In genomic region chr2:122355389-122355788, GRCm38 (mm10) we compare ENCODE assay signal across 23 mouse cellular contexts. TPM values are rescaled to one million over a fixed set of nuclear protein-coding genes. Genes with fewer than 3 reads are reported as not detected.
DNase-seq lines count a peak whose midpoint lies in the region; ATAC-seq and TF ChIP-seq lines count a peak whose summit lies in the region.
"Had no signal": no experiment of that assay in that cellular context is flagged by ENCODE, and none has a peak within 500 bp of the region (broad histone marks: within the 10 kb centered on the region; RNA-seq: fewer than 3 reads in every experiment).

No protein-coding gene starts in this region.

- WGBS in hindbrain, embryonic 10.5 days: 91% methylated on average over 5 of the region's 5 CpGs
- 88% methylated on average over 5 of the region's 5 CpGs for WGBS in hindbrain, embryonic 11.5 days

- H3K4me3 ChIP-seq in hindbrain, embryonic 10.5 days: no peak overlapping the region
- no peak overlapping the region for H3K4me3 ChIP-seq in hindbrain, embryonic 11.5 days (ENCODE audit: low read depth, low read length)
- H3K4me3 ChIP-seq in E14TG2a.4 (replicated peaks; ENCODE audit: low read length): peak overlapping the region; percentile 5; the same call in 1 of the 2 replicates
- H3K4me3 ChIP-seq: embryonic facial prominence, embryonic 13.5 days; forebrain, embryonic 13.5 days; gastrocnemius, adult 2 months had no signal

- H3K36me3 ChIP-seq in hindbrain, embryonic 10.5 days: peaks cover 87% of the 10 kb centered on the region
- H3K36me3 ChIP-seq in hindbrain, embryonic 11.5 days (ENCODE audit: control insufficient read depth, insufficient read depth, low read length): 0 out of 2 replicates have a peak, but pooled peaks cover 2% of the 10 kb centered on the region
- H3K36me3 ChIP-seq in E14TG2a.4 (ENCODE audit: insufficient read depth, low read length): peaks cover 74% of the 10 kb centered on the region

- no peak for ATAC-seq in cerebellum, adult (ENCODE audit: insufficient number of reproducible peaks, low FRiP score, low TSS enrichment)
- no peak for ATAC-seq in hindbrain, embryonic 11.5 days (ENCODE audit: low FRiP score)
- ATAC-seq: forebrain, embryonic 13.5 days; hindbrain, embryonic 16.5 days; inflammation-experienced regulatory T-cells, adult 6 months; intestine, postnatal 0 days; Patski had no signal

- H3K9ac ChIP-seq in hindbrain, embryonic 11.5 days (ENCODE audit: low read depth, low read length): no peak overlapping the region
- H3K9ac ChIP-seq: embryonic facial prominence, embryonic 13.5 days; forebrain, embryonic 13.5 days had no signal

- H3K27ac ChIP-seq in hindbrain, embryonic 10.5 days: 0 out of 2 replicates have a peak overlapping the region, but pooled peaks have one; percentile 23
- no peak overlapping the region for H3K27ac ChIP-seq in hindbrain, embryonic 11.5 days (ENCODE audit: low read depth, low read length)
- H3K27ac ChIP-seq: embryonic facial prominence, embryonic 13.5 days; forebrain, embryonic 13.5 days; gastrocnemius, adult 2 months had no signal

- H3K4me1 ChIP-seq in hindbrain, embryonic 10.5 days (replicated peaks): peaks cover 52% of the 10 kb centered on the region
- H3K4me1 ChIP-seq in hindbrain, embryonic 11.5 days (replicated peaks; ENCODE audit: control insufficient read depth, insufficient read depth, low read length): 0 out of 2 replicates have a peak, but pooled peaks cover 8% of the 10 kb centered on the region
- peaks cover 96% of the 10 kb centered on the region for H3K4me1 ChIP-seq in E14TG2a.4 (replicated peaks; ENCODE audit: low read depth, low read length)

- peak; percentile 33 to 42 for DNase-seq in cerebellum, adult 18-20 months
- no peak for DNase-seq in hindbrain, embryonic 10.5 days (ENCODE audit: low spot score)
- DNase-seq in hindbrain, embryonic 11.5 days (ENCODE audit: low spot score): no peak
- DNase-seq in cerebellum, adult 9-11 months: peak; percentile 62
- DNase-seq in right cerebral cortex, adult 2 months (ENCODE audit: low spot score in 2 of 2): no peak
- no peak for DNase-seq in thymus, adult 18-20 months
- DNase-seq: adrenal gland, adult 2 months; adrenal gland, postnatal 25 days; gastrocnemius, adult 2 months; gastrocnemius, postnatal 25 days; heart, postnatal 10 days; heart, postnatal 4 days; kidney, adult 8-10 months had no signal

- H3K4me2 ChIP-seq in hindbrain, embryonic 11.5 days (replicated peaks; ENCODE audit: low read depth, low read length): no peak overlapping the region
- H3K4me2 ChIP-seq: embryonic facial prominence, embryonic 13.5 days; forebrain, embryonic 13.5 days had no signal

- no peaks in the 10 kb centered on the region for H3K9me3 ChIP-seq in hindbrain, embryonic 10.5 days
- no peaks in the 10 kb centered on the region for H3K9me3 ChIP-seq in hindbrain, embryonic 11.5 days (ENCODE audit: control insufficient read depth, low read length)
- no peaks in the 10 kb centered on the region for H3K9me3 ChIP-seq in E14TG2a.4 (ENCODE audit: low read length)
- H3K9me3 ChIP-seq: embryonic facial prominence, embryonic 13.5 days; forebrain, embryonic 13.5 days had no signal

- TF ChIP-seq CTCF in E14TG2a.4 (conservative IDR thresholded peaks at IDR 0.05; ENCODE audit: low read length): no peak

- H3K27me3 ChIP-seq in hindbrain, embryonic 10.5 days (ENCODE audit: insufficient read depth, poor library complexity, severe bottlenecking): no peaks in the 10 kb centered on the region
- no peaks in the 10 kb centered on the region for H3K27me3 ChIP-seq in hindbrain, embryonic 11.5 days (ENCODE audit: control insufficient read depth, insufficient read depth, low read length)
- H3K27me3 ChIP-seq in E14TG2a.4 (ENCODE audit: insufficient read depth, low read length): no peaks in the 10 kb centered on the region
- H3K27me3 ChIP-seq: embryonic facial prominence, embryonic 13.5 days; Patski had no signal

RNA-seq across cellular contexts. Expression of gene Shf, which starts 13.6 kb away (rescaled TPM):
- 8.8 and 9.6 TPM in 2 replicates for polyA plus RNA-seq in hindbrain, embryonic 10.5 days (2016; fragmentation: Nextera tagmentation; extraction: Ambion mirVana)
- polyA plus RNA-seq in hindbrain, embryonic 11.5 days (2014; fragmentation: Nextera tagmentation; extraction: Ambion mirVana): 10.3 and 11.7 TPM in 2 replicates

RNA-seq across cellular contexts. Expression of gene Duox1, which starts 39.9 kb away (rescaled TPM):
- polyA plus RNA-seq in hindbrain, embryonic 10.5 days (2016; fragmentation: Nextera tagmentation; extraction: Ambion mirVana): 0.04 TPM in 1 of 2 replicates, not detected in the other
- 0.12 TPM in 1 of 2 replicates, not detected in the other for polyA plus RNA-seq in hindbrain, embryonic 11.5 days (2014; fragmentation: Nextera tagmentation; extraction: Ambion mirVana)
- polyA plus RNA-seq: forebrain, embryonic 13.5 days; inflammation-experienced regulatory T-cells, adult 6 months; intestine, postnatal 0 days had no signal

RNA-seq across cellular contexts. Expression of gene Duoxa1, which starts 41.9 kb away (rescaled TPM):
- polyA plus RNA-seq in hindbrain, embryonic 10.5 days (2016; fragmentation: Nextera tagmentation; extraction: Ambion mirVana): not detected in 2 replicates
- 0.07 TPM in 1 of 2 replicates, not detected in the other for polyA plus RNA-seq in hindbrain, embryonic 11.5 days (2014; fragmentation: Nextera tagmentation; extraction: Ambion mirVana)
- polyA plus RNA-seq: forebrain, embryonic 13.5 days; heart, embryonic 14.5 days; inflammation-experienced regulatory T-cells, adult 6 months; intestine, postnatal 0 days had no signal

RNA-seq across cellular contexts. Expression of gene Duoxa2, which starts 56.7 kb away (rescaled TPM):
- polyA plus RNA-seq in hindbrain, embryonic 10.5 days (2016; fragmentation: Nextera tagmentation; extraction: Ambion mirVana): not detected in 2 replicates
- not detected in 2 replicates for polyA plus RNA-seq in hindbrain, embryonic 11.5 days (2014; fragmentation: Nextera tagmentation; extraction: Ambion mirVana)
- polyA plus RNA-seq: adrenal gland, adult 2 months; C2C12; embryonic facial prominence, embryonic 13.5 days; forebrain, embryonic 13.5 days; heart, embryonic 14.5 days; inflammation-experienced regulatory T-cells, adult 6 months; Patski had no signal

RNA-seq across cellular contexts. Expression of gene Duox2, which starts 57.1 kb away (rescaled TPM):
- polyA plus RNA-seq in hindbrain, embryonic 10.5 days (2016; fragmentation: Nextera tagmentation; extraction: Ambion mirVana): not detected in 2 replicates
- polyA plus RNA-seq in hindbrain, embryonic 11.5 days (2014; fragmentation: Nextera tagmentation; extraction: Ambion mirVana): not detected in 2 replicates
- polyA plus RNA-seq: forebrain, embryonic 13.5 days; inflammation-experienced regulatory T-cells, adult 6 months had no signal

Comparison
In these comparisons a context has a peak if more than half of its experiments do, and no peak if none do; other contexts are left out.
1. DNase-seq: peak in cerebellum, adult 18-20 months (2 of 2) and cerebellum, adult 9-11 months (single experiment); none in hindbrain, embryonic 10.5 days (single experiment), hindbrain, embryonic 11.5 days (single experiment), right cerebral cortex, adult 2 months (0 of 2) and thymus, adult 18-20 months (0 of 2).